Mouse (Mus musculus) gastrocnemius, postnatal 4 days (tissue): ENCODE measurements around the gene Ptpn13. TPM values are rescaled to one million over a fixed set of nuclear protein-coding genes. Genes with fewer than 3 reads are reported as not detected.

Source experiments
- DNase-seq, 2 experiments: peaks; one replicate each; pipeline ENCODE4 v3.0.0; 2021 to 2022; ENCODE audit warnings: low spot score in 2 of 2, mixed read lengths in 2 of 2
- total RNA-seq, 2 experiments: library from RNA; stranded (reverse); gene quantifications; 2 replicates each; pipeline ENCODE4 v1.2.3; 2021

Ptpn13 gene
- total RNA-seq, 2 experiments from 2014 or later: 8.8 to 10.1 TPM

- DNase-seq: no peak
Measured at GRCm38 (mm10) chr5:103515876-103516275, 90.9 kb downstream of the Ptpn13 start.

GRCm38 (mm10) chr5:103516555-103516954 lies 91.6 kb downstream of the Ptpn13 start:
- no peak for DNase-seq

GRCm38 (mm10) chr5:103517641-103518040 lies 92.6 kb downstream of the Ptpn13 start:
- no peak for DNase-seq

- peak in 1 of 2 experiments; percentile 23 for DNase-seq
Measured at GRCm38 (mm10) chr5:103518797-103519468, 93.9 kb downstream of the Ptpn13 start.

- no peak for DNase-seq
Measured at GRCm38 (mm10) chr5:103522371-103522770, 97.4 kb downstream of the Ptpn13 start.

GRCm38 (mm10) chr5:103526668-103527436 lies 101.9 kb downstream of the Ptpn13 start:
- DNase-seq: no peak

GRCm38 (mm10) chr5:103527437-103527718 lies 102.4 kb downstream of the Ptpn13 start:
- no peak for DNase-seq

- DNase-seq: no peak
Measured at GRCm38 (mm10) chr5:103530214-103530613, 105.2 kb downstream of the Ptpn13 start.

- no peak for DNase-seq
Measured at GRCm38 (mm10) chr5:103532841-103533390, 107.9 kb downstream of the Ptpn13 start.

- no peak for DNase-seq
Measured at GRCm38 (mm10) chr5:103534454-103534853, 109.5 kb downstream of the Ptpn13 start.

- DNase-seq: no peak
Measured at GRCm38 (mm10) chr5:103537429-103537828, 112.4 kb downstream of the Ptpn13 start.

GRCm38 (mm10) chr5:103540612-103541011 lies 115.6 kb downstream of the Ptpn13 start:
- no peak for DNase-seq

GRCm38 (mm10) chr5:103541136-103541535 lies 116.1 kb downstream of the Ptpn13 start:
- DNase-seq: no peak

- DNase-seq: no peak
Measured at GRCm38 (mm10) chr5:103541542-103541941, 116.5 kb downstream of the Ptpn13 start.

- no peak for DNase-seq
Measured at GRCm38 (mm10) chr5:103545381-103546000, 120.5 kb downstream of the Ptpn13 start.

- no peak for DNase-seq
Measured at GRCm38 (mm10) chr5:103554769-103555168, 129.8 kb downstream of the Ptpn13 start.

- no peak for DNase-seq
Measured at GRCm38 (mm10) chr5:103560546-103560945, 135.6 kb downstream of the Ptpn13 start.

GRCm38 (mm10) chr5:103568034-103568433 lies 143.0 kb downstream of the Ptpn13 start:
- DNase-seq: no peak

- no peak for DNase-seq
Measured at GRCm38 (mm10) chr5:103569446-103569845, 144.5 kb downstream of the Ptpn13 start.

- no peak for DNase-seq
Measured at GRCm38 (mm10) chr5:103579680-103580420, 154.9 kb downstream of the Ptpn13 start.

- DNase-seq: no peak
Measured at GRCm38 (mm10) chr5:103587219-103587618, 162.2 kb downstream of the Ptpn13 start.
